Mouse (Mus musculus): ENCODE measurements around the gene Cdk17. TPM values are rescaled to one million over a fixed set of nuclear protein-coding genes. Genes with fewer than 3 reads are reported as not detected.

The Cdk17 gene
- total RNA-seq, 2 experiments from 2014 or later = 37.3 to 38.7 TPM

GRCm38 (mm10) chr10:93171182-93171855 is 10.6 kb downstream of the Cdk17 start:
- no peak for DNase-seq

GRCm38 (mm10) chr10:93177471-93177870 is 16.8 kb downstream of the Cdk17 start:
- DNase-seq = no peak

GRCm38 (mm10) chr10:93177874-93178273 is 17.2 kb downstream of the Cdk17 start:
- DNase-seq = no peak

- no peak for DNase-seq
Observed at GRCm38 (mm10) chr10:93178662-93179061, 18.0 kb downstream of the Cdk17 start.

- no peak for DNase-seq
Observed at GRCm38 (mm10) chr10:93179669-93180460, 19.2 kb downstream of the Cdk17 start.

GRCm38 (mm10) chr10:93184351-93184976 is 23.8 kb downstream of the Cdk17 start:
- DNase-seq = no peak

- no peak for DNase-seq
Observed at GRCm38 (mm10) chr10:93188440-93188999, 27.8 kb downstream of the Cdk17 start.

- DNase-seq = no peak
Observed at GRCm38 (mm10) chr10:93190475-93191262, 30.0 kb downstream of the Cdk17 start.

GRCm38 (mm10) chr10:93197092-93197491 is 36.4 kb downstream of the Cdk17 start:
- no peak for DNase-seq

- DNase-seq = no peak
Observed at GRCm38 (mm10) chr10:93198958-93199357, 38.3 kb downstream of the Cdk17 start.

- no peak for DNase-seq
Observed at GRCm38 (mm10) chr10:93201846-93202458, 41.3 kb downstream of the Cdk17 start.

- DNase-seq = no peak
Observed at GRCm38 (mm10) chr10:93205287-93205956, 44.7 kb downstream of the Cdk17 start.

- no peak for DNase-seq
Observed at GRCm38 (mm10) chr10:93207176-93207575, 46.5 kb downstream of the Cdk17 start.

- DNase-seq = no peak
Observed at GRCm38 (mm10) chr10:93212699-93213098, 52.0 kb downstream of the Cdk17 start.

- DNase-seq = no peak
Observed at GRCm38 (mm10) chr10:93213339-93213738, 52.7 kb downstream of the Cdk17 start.

- DNase-seq = no peak
Observed at GRCm38 (mm10) chr10:93214251-93214650, 53.6 kb downstream of the Cdk17 start.

GRCm38 (mm10) chr10:93215051-93215763 is 54.5 kb downstream of the Cdk17 start:
- DNase-seq = no peak

GRCm38 (mm10) chr10:93225751-93226150 is 65.1 kb downstream of the Cdk17 start:
- DNase-seq = no peak

- no peak for DNase-seq
Observed at GRCm38 (mm10) chr10:93227921-93228320, 67.2 kb downstream of the Cdk17 start.

- DNase-seq = no peak
Observed at GRCm38 (mm10) chr10:93228401-93229007, 67.8 kb downstream of the Cdk17 start.
